Mouse (Mus musculus) erythroblast, embryonic 14.5 days (primary cell): ENCODE results near the gene Chpf2. TPM values are rescaled to one million over a fixed set of nuclear protein-coding genes. Genes with fewer than 3 reads are reported as not detected.

Experiments used
- H3K27me3 ChIP-seq: 2 replicates; pipeline ENCODE4 v1.6.1; 2012; ENCODE audit warnings: inconsistent platforms; ENCODE audit not compliant: control insufficient read depth
- H3K36me3 ChIP-seq: 2 replicates; pipeline ENCODE4 v1.6.1; 2012; ENCODE audit warnings: mild to moderate bottlenecking, inconsistent platforms; ENCODE audit not compliant: control insufficient read depth
- H3K4me1 ChIP-seq: 2 replicates; pipeline ENCODE4 v1.6.1; 2012; ENCODE audit warnings: inconsistent platforms; ENCODE audit not compliant: control insufficient read depth
- H3K4me3 ChIP-seq: replicated peaks from 2 replicates; pipeline ENCODE3; 2012; ENCODE audit warnings: moderate library complexity, mild to moderate bottlenecking, inconsistent platforms
- H3K9me3 ChIP-seq: 2 replicates; pipeline ENCODE4 v1.6.1; 2012; ENCODE audit warnings: low read length, inconsistent platforms, mixed read lengths; ENCODE audit not compliant: control insufficient read depth
- GATA1 ChIP-seq: IDR thresholded peaks from 2 replicates; pipeline ENCODE4 v1.6.1; 2012; ENCODE audit warnings: low read length, inconsistent platforms, mixed read lengths
- TAL1 ChIP-seq: IDR thresholded peaks from 3 replicates; pipeline ENCODE4 v1.6.1; 2012; ENCODE audit warnings: low read length, inconsistent platforms, mixed read lengths
- polyA plus RNA-seq: library from polyadenylated mRNA; stranded (reverse); fragments of >175 nt; gene quantifications from 2 replicates; pipeline ENCODE4 v1.2.3, GENCODE M21; 2012

The Chpf2 gene
- polyA plus RNA-seq, 1 experiment: 0.89 TPM

DNA sequence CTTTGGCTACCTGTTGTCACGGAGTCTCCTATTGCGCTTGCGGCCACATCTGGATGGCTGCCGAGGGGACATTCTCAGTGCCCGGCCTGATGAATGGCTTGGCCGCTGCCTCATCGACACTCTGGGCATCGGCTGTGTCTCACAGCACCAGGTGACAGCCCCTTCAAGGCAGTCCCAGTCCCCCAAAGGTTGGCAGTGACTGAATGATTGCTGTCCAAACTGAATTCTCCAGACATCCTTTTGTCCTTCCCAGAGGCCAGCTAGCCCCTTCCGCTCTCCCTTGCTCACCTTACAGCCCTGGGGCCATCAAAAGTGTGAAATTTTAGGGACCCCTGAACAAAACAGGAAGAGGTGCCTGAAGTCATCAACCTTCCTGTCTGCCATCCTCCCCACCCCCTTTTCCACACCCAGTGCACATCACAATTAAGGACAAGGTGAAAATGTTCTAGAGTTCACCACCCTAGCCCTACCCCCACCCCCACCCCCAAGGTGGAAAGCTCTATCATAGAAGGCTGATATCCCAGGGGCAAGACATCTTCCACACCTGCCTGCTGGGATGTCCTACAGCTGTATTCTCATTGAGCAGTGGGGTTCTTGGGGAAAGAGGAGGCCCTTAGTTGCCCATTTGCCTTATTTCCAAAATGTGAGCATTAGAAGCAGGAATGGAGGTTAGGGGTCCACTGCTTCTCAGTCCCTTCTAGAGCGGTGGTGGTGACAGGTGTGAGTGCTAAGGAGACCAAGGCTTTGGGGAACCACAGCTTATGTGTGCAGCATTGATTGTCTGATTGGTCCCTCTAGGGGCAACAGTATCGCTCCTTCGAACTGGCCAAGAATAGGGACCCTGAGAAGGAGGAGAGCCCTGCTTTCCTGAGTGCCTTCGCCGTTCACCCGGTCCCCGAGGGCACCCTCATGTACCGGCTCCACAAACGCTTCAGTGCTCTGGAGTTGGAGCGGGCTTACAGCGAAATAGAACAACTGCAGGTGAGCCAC lies 3.3 kb downstream of the Chpf2 start:
- no peaks in the 10 kb centered on the region for H3K9me3 ChIP-seq
- H3K4me3 ChIP-seq: no peak overlapping the region
- TF ChIP-seq GATA1 (no peak), TAL1 (no peak)
- H3K27me3 ChIP-seq: peaks cover 37% of the 10 kb centered on the region
- H3K36me3 ChIP-seq: peaks cover 35% of the 10 kb centered on the region
- peaks cover 54% of the 10 kb centered on the region for H3K4me1 ChIP-seq

DNA sequence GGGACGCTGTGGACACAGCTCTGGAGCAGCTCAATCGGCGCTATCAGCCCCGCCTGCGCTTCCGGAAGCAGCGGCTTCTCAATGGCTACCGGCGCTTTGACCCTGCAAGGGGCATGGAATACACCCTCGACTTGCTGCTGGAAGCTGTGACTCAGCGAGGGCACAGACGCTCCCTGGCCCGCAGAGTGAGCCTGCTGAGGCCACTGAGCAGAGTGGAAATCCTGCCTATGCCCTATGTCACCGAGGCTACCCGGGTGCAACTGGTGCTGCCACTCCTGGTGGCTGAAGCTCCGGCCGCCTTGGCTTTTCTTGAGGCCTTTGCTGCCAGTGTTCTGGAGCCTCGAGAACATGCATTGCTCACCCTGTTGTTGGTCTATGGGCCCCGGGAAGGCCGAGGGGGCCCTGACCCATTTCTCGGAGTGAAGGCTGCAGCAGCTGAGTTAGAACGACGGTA lies 4.8 kb downstream of the Chpf2 start:
- peaks cover 40% of the 10 kb centered on the region for H3K27me3 ChIP-seq
- TF ChIP-seq GATA1 (no peak), TAL1 (no peak)
- no peaks in the 10 kb centered on the region for H3K9me3 ChIP-seq
- H3K4me3 ChIP-seq: peak overlapping the region; percentile 22
- peaks cover 36% of the 10 kb centered on the region for H3K36me3 ChIP-seq
- peaks cover 48% of the 10 kb centered on the region for H3K4me1 ChIP-seq

DNA sequence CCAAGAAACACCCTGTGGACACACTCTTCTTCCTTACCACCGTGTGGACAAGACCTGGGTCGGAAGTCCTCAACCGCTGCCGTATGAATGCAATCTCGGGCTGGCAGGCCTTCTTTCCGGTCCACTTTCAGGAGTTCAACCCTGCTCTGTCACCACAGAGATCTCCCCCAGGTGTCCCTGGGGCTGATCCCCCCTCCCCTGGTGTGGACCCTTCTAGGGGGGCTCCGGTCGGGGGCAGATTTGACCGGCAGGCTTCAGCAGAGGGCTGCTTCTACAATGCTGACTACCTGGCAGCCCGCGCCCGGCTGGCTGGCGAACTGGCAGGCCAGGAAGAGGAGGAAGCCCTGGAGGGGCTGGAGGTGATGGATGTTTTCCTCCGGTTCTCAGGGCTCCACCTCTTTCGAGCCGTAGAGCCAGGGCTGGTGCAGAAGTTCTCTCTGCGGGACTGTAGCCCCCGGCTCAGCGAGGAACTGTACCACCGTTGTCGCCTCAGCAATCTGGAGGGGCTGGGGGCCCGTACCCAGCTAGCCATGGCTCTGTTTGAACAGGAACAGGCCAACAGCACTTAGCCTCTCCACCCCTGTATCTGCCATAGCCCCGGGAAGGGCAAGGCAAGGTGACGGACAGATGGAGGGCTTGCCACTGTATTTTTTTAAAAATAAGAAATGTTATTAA lies 5.4 kb downstream of the Chpf2 start:
- no peak overlapping the region for H3K4me3 ChIP-seq
- H3K4me1 ChIP-seq: peaks cover 47% of the 10 kb centered on the region
- no peak for TF ChIP-seq TAL1
- no peak for TF ChIP-seq GATA1
- H3K9me3 ChIP-seq: no peaks in the 10 kb centered on the region
- peaks cover 47% of the 10 kb centered on the region for H3K27me3 ChIP-seq
- H3K36me3 ChIP-seq: peaks cover 36% of the 10 kb centered on the region

- Histone ChIP-seq H3K27me3 (peaks cover 51% of the 10 kb centered on the region), H3K4me1 (peaks cover 40% of the 10 kb centered on the region), H3K36me3 (peaks cover 36% of the 10 kb centered on the region), H3K4me3 (no peak overlapping the region), H3K9me3 (no peaks in the 10 kb centered on the region)
- no peak for TF ChIP-seq TAL1
- no peak for TF ChIP-seq GATA1
These were observed 6.1 kb downstream of the Chpf2 start for GRCm38 (mm10) chr5:24592471-24593160.

DNA sequence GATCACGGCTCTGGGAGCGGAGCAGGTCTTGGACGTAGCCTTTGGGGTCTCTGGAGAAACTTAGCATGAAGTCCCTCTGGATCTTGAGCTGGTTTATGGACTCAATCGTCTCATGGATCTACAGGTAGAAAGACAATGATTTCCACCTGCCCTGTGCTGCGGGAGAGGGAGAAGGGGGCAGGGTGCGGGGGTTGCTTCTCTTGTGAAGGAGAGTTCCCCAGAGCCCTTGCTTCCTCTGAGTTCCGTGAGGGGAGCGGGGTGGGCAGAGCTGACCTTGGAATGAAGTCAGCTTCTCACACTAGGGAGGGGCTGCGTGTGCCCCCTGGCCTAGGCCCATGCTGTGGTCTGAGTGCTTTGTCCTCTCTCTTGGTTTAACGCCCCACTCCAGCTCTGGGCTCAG lies 6.7 kb downstream of the Chpf2 start:
- H3K4me1 ChIP-seq: peaks cover 34% of the 10 kb centered on the region
- TF ChIP-seq GATA1: no peak
- TF ChIP-seq TAL1: no peak
- H3K27me3 ChIP-seq: peaks cover 58% of the 10 kb centered on the region

GRCm38 (mm10) chr5:24593928-24594327 lies 7.4 kb downstream of the Chpf2 start:
- Histone ChIP-seq H3K4me1 (peaks cover 32% of the 10 kb centered on the region), H3K27me3 (peaks cover 65% of the 10 kb centered on the region), H3K4me3 (no peak overlapping the region), H3K36me3 (peaks cover 23% of the 10 kb centered on the region), H3K9me3 (no peaks in the 10 kb centered on the region)
- TF ChIP-seq TAL1 (no peak), GATA1 (no peak)

More for the DNA sequence above, 6.7 kb downstream of the Chpf2 start:
- H3K9me3 ChIP-seq: no peaks in the 10 kb centered on the region
- peaks cover 30% of the 10 kb centered on the region for H3K36me3 ChIP-seq
- H3K4me3 ChIP-seq: no peak overlapping the region

- no peak overlapping the region for H3K4me3 ChIP-seq
- no peaks in the 10 kb centered on the region for H3K9me3 ChIP-seq
- TF ChIP-seq TAL1 (no peak), GATA1 (no peak)
- H3K4me1 ChIP-seq: peaks cover 28% of the 10 kb centered on the region
- peaks cover 69% of the 10 kb centered on the region for H3K27me3 ChIP-seq
- H3K36me3 ChIP-seq: peaks cover 19% of the 10 kb centered on the region
These were observed 7.8 kb downstream of the Chpf2 start for GRCm38 (mm10) chr5:24594346-24594745.

DNA sequence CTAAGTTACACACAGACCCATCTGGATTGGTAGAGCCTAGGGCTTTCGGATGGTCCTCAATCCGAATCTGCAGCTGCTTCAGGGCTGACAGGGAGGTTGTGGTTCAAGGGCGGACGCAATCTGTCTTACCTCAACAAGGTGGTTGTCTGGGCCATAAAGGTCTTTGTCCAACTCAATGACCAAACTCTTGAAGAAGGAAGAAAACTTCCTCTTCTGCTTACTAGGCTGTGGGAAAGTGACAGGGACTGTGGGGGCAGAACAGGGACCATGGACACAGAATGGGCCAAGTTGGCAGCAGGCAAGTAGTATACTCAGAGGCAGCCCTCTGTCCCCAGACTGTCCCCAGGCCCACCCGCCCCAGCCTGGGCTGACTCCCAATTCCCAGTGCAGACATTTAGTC lies 8.7 kb downstream of the Chpf2 start:
- Histone ChIP-seq H3K4me3 (no peak overlapping the region), H3K36me3 (peaks cover 10% of the 10 kb centered on the region), H3K4me1 (peaks cover 24% of the 10 kb centered on the region), H3K27me3 (peaks cover 78% of the 10 kb centered on the region), H3K9me3 (no peaks in the 10 kb centered on the region)
- TF ChIP-seq TAL1: no peak
